Mouse (Mus musculus): ENCODE data around the gene Pof1b. TPM values are rescaled to one million over a fixed set of nuclear protein-coding genes. Genes with fewer than 3 reads are reported as not detected.
A peak's percentile ranks its signal among the peaks of the same experiment; 100 is the strongest.

Pof1b gene
- polyA plus RNA-seq (2015; fragmentation: Nextera tagmentation; extraction: Ambion mirVana), result 4.4 and 6.3 TPM in 2 replicates

- Histone ChIP-seq H3K4me2 (ENCODE audit: low read depth, low read length) (0 out of 2 replicates have a peak within 1 kb of the TSS, but pooled peaks have one; percentile 10), H3K9ac (ENCODE audit: low read depth, low read length) (no peak within 1 kb of the TSS), H3K9me3 (ENCODE audit: control insufficient read depth, low read length) (no peaks in the 10 kb centered on the region), H3K36me3 (ENCODE audit: control insufficient read depth, insufficient read depth, low read length) (no peaks in the 10 kb centered on the region), H3K4me1 (ENCODE audit: control insufficient read depth, insufficient read depth, low read length) (no peaks in the 10 kb centered on the region), H3K27me3 (replicated peaks; ENCODE audit: control insufficient read depth, insufficient read depth, low read length) (no peaks in the 10 kb centered on the region), H3K4me3 (ENCODE audit: low read length) (peak within 1 kb of the TSS; percentile 33), H3K27ac (ENCODE audit: low read length) (peak within 1 kb of the TSS; percentile 5; the same call in 1 of the 2 replicates)
- 46% methylated on average over 5 of the region's 5 CpGs for WGBS
- ATAC-seq, result peak; percentile 94
Observed at GRCm38 (mm10) chrX:112698508-112698907, at the start of gene Pof1b. TSS of gene Pof1b (minus strand) at chrX:112698651.

GRCm38 (mm10) chrX:112716587-112716986, 18.1 kb upstream of the Pof1b start:
- Histone ChIP-seq H3K9ac (ENCODE audit: low read depth, low read length) (no peak overlapping the region), H3K9me3 (ENCODE audit: control insufficient read depth, low read length) (no peaks in the 10 kb centered on the region), H3K36me3 (ENCODE audit: control insufficient read depth, insufficient read depth, low read length) (no peaks in the 10 kb centered on the region), H3K27ac (ENCODE audit: low read length) (no peak overlapping the region), H3K4me2 (ENCODE audit: low read depth, low read length) (no peak overlapping the region), H3K4me3 (ENCODE audit: low read length) (no peak overlapping the region), H3K4me1 (ENCODE audit: control insufficient read depth, insufficient read depth, low read length) (no peaks in the 10 kb centered on the region), H3K27me3 (replicated peaks; ENCODE audit: control insufficient read depth, insufficient read depth, low read length) (no peaks in the 10 kb centered on the region)
- ATAC-seq, result peak; percentile 71

GRCm38 (mm10) chrX:112694392-112694791, 4.1 kb downstream of the Pof1b start:
- ATAC-seq, result peak; percentile 82
- Histone ChIP-seq H3K27me3 (replicated peaks; ENCODE audit: control insufficient read depth, insufficient read depth, low read length) (no peaks in the 10 kb centered on the region), H3K9ac (ENCODE audit: low read depth, low read length) (no peak overlapping the region), H3K36me3 (ENCODE audit: control insufficient read depth, insufficient read depth, low read length) (no peaks in the 10 kb centered on the region), H3K9me3 (ENCODE audit: control insufficient read depth, low read length) (no peaks in the 10 kb centered on the region), H3K4me2 (ENCODE audit: low read depth, low read length) (no peak overlapping the region), H3K4me1 (ENCODE audit: control insufficient read depth, insufficient read depth, low read length) (no peaks in the 10 kb centered on the region), H3K27ac (ENCODE audit: low read length) (no peak overlapping the region), H3K4me3 (ENCODE audit: low read length) (no peak overlapping the region)
- WGBS, result 50% methylated on average over 1 of the region's 1 CpGs

GRCm38 (mm10) chrX:112680605-112681004, 17.8 kb downstream of the Pof1b start:
- Histone ChIP-seq H3K27me3 (replicated peaks; ENCODE audit: control insufficient read depth, insufficient read depth, low read length) (no peaks in the 10 kb centered on the region), H3K27ac (ENCODE audit: low read length) (no peak overlapping the region), H3K9ac (ENCODE audit: low read depth, low read length) (no peak overlapping the region), H3K4me2 (ENCODE audit: low read depth, low read length) (no peak overlapping the region), H3K36me3 (ENCODE audit: control insufficient read depth, insufficient read depth, low read length) (no peaks in the 10 kb centered on the region), H3K4me1 (ENCODE audit: control insufficient read depth, insufficient read depth, low read length) (no peaks in the 10 kb centered on the region), H3K9me3 (ENCODE audit: control insufficient read depth, low read length) (no peaks in the 10 kb centered on the region), H3K4me3 (ENCODE audit: low read length) (no peak overlapping the region)
- ATAC-seq, result no peak
- 47% methylated on average over 5 of the region's 5 CpGs for WGBS

GRCm38 (mm10) chrX:112675525-112675924, 22.9 kb downstream of the Pof1b start:
- Histone ChIP-seq H3K27ac (ENCODE audit: low read length) (no peak overlapping the region), H3K4me3 (ENCODE audit: low read length) (no peak overlapping the region), H3K27me3 (replicated peaks; ENCODE audit: control insufficient read depth, insufficient read depth, low read length) (no peaks in the 10 kb centered on the region), H3K36me3 (ENCODE audit: control insufficient read depth, insufficient read depth, low read length) (no peaks in the 10 kb centered on the region), H3K4me1 (ENCODE audit: control insufficient read depth, insufficient read depth, low read length) (no peaks in the 10 kb centered on the region), H3K9me3 (ENCODE audit: control insufficient read depth, low read length) (no peaks in the 10 kb centered on the region), H3K4me2 (ENCODE audit: low read depth, low read length) (no peak overlapping the region), H3K9ac (ENCODE audit: low read depth, low read length) (no peak overlapping the region)
- no peak for ATAC-seq
- whole genome bisulfite sequencing, result 50% methylated on average over 1 of the region's 1 CpGs

- Histone ChIP-seq H3K27me3 (replicated peaks; ENCODE audit: control insufficient read depth, insufficient read depth, low read length) (no peaks in the 10 kb centered on the region), H3K4me2 (ENCODE audit: low read depth, low read length) (peak overlapping the region; percentile 55), H3K9ac (ENCODE audit: low read depth, low read length) (peak overlapping the region; percentile 71), H3K4me3 (ENCODE audit: low read length) (peak overlapping the region; percentile 65), H3K27ac (ENCODE audit: low read length) (peak overlapping the region; percentile 66), H3K36me3 (ENCODE audit: control insufficient read depth, insufficient read depth, low read length) (no peaks in the 10 kb centered on the region), H3K4me1 (ENCODE audit: control insufficient read depth, insufficient read depth, low read length) (no peaks in the 10 kb centered on the region), H3K9me3 (ENCODE audit: control insufficient read depth, low read length) (no peaks in the 10 kb centered on the region)
- WGBS, result 18% methylated on average over 72 of the region's 81 CpGs
- ATAC-seq, result peak; percentile 67
Observed at GRCm38 (mm10) chrX:112601306-112602120, 96.9 kb downstream of the Pof1b start.

GRCm38 (mm10) chrX:112600511-112601305, 97.7 kb downstream of the Pof1b start, which contains the start of gene Zfp711:
TSS of gene Zfp711 (plus strand) at chrX:112600526.
- peak within 1 kb of the TSS; percentile 71 for H3K9ac ChIP-seq (ENCODE audit: low read depth, low read length)
- ATAC-seq, result peak; percentile 97
- peak within 1 kb of the TSS; percentile 65 for H3K4me3 ChIP-seq (ENCODE audit: low read length)
- no peaks in the 10 kb centered on the region for H3K27me3 ChIP-seq (replicated peaks; ENCODE audit: control insufficient read depth, insufficient read depth, low read length)
- no peaks in the 10 kb centered on the region for H3K9me3 ChIP-seq (ENCODE audit: control insufficient read depth, low read length)
- no peaks in the 10 kb centered on the region for H3K4me1 ChIP-seq (ENCODE audit: control insufficient read depth, insufficient read depth, low read length)
- WGBS, result 18% methylated on average over 71 of the region's 79 CpGs
- H3K27ac ChIP-seq (ENCODE audit: low read length), result peak within 1 kb of the TSS; percentile 66
- no peaks in the 10 kb centered on the region for H3K36me3 ChIP-seq (ENCODE audit: control insufficient read depth, insufficient read depth, low read length)
- H3K4me2 ChIP-seq (ENCODE audit: low read depth, low read length), result peak within 1 kb of the TSS; percentile 55

Other genes starting within 250 kb of the Pof1b start
- gene 2010106E10Rik, start 203.4 kb downstream of the Pof1b start, polyA plus RNA-seq (2015; fragmentation: Nextera tagmentation; extraction: Ambion mirVana), result 7.4 and 13.6 TPM in 2 replicates
- gene Zfp711, start 98.1 kb downstream of the Pof1b start, polyA plus RNA-seq (2015; fragmentation: Nextera tagmentation; extraction: Ambion mirVana), result 6.3 and 6.8 TPM in 2 replicates